In genomic region chr6:122545289-122545882, GRCm38 (mm10) we compare ENCODE assay signal across 21 mouse cellular contexts. TPM values are rescaled to one million over a fixed set of nuclear protein-coding genes. Genes with fewer than 3 reads are reported as not detected.
DNase-seq lines count a peak whose midpoint lies in the region; ATAC-seq and TF ChIP-seq lines count a peak whose summit lies in the region.
"Had no signal": no experiment of that assay in that cellular context is flagged by ENCODE, and none has a peak within 500 bp of the region (broad histone marks: within the 10 kb centered on the region; RNA-seq: fewer than 3 reads in every experiment).

No protein-coding gene starts in this region.

- 81% methylated on average over 9 of the region's 9 CpGs for WGBS in midbrain, embryonic 11.5 days
- WGBS in midbrain, embryonic 14.5 days, result 83% methylated on average over 9 of the region's 9 CpGs
- 26% methylated on average over 9 of the region's 9 CpGs for WGBS in limb, embryonic 13.5 days
- WGBS in intestine, embryonic 16.5 days, result 76% methylated on average over 9 of the region's 9 CpGs

- intact Hi-C loops in gastrocnemius, adult 2 months (cut with DNase I), result no loop called here

- H3K79me2 ChIP-seq in myocyte (ENCODE audit: control insufficient read depth, insufficient read depth), result no peaks in the 10 kb centered on the region

- H3K4me3 ChIP-seq in gastrocnemius, adult 2 months, result peak overlapping the region; percentile 17
- no peak overlapping the region for H3K4me3 ChIP-seq in midbrain, embryonic 11.5 days (ENCODE audit: low read depth, low read length)
- no peak overlapping the region for H3K4me3 ChIP-seq in midbrain, embryonic 14.5 days (replicated peaks; ENCODE audit: low read depth, low read length)
- no peak overlapping the region for H3K4me3 ChIP-seq in limb, embryonic 13.5 days
- no peak overlapping the region for H3K4me3 ChIP-seq in myocyte
- H3K4me3 ChIP-seq in intestine, embryonic 16.5 days (ENCODE audit: low read length), result no peak overlapping the region
- H3K4me3 ChIP-seq: forebrain, embryonic 15.5 days; hindbrain, embryonic 13.5 days; midbrain, embryonic 12.5 days had no signal

- H3K9me3 ChIP-seq in midbrain, embryonic 11.5 days (ENCODE audit: control insufficient read depth, low read length), result no peaks in the 10 kb centered on the region
- no peaks in the 10 kb centered on the region for H3K9me3 ChIP-seq in midbrain, embryonic 14.5 days (ENCODE audit: control insufficient read depth, low read length)
- no peaks in the 10 kb centered on the region for H3K9me3 ChIP-seq in limb, embryonic 13.5 days
- no peaks in the 10 kb centered on the region for H3K9me3 ChIP-seq in intestine, embryonic 16.5 days (ENCODE audit: control insufficient read depth, low read length)
- H3K9me3 ChIP-seq: forebrain, embryonic 15.5 days; hindbrain, embryonic 13.5 days; midbrain, embryonic 12.5 days had no signal

- no peak overlapping the region for H3K4me2 ChIP-seq in midbrain, embryonic 11.5 days
- no peak overlapping the region for H3K4me2 ChIP-seq in midbrain, embryonic 14.5 days (ENCODE audit: low read length)
- H3K4me2 ChIP-seq in limb, embryonic 13.5 days (replicated peaks), result peak overlapping the region; percentile 41
- H3K4me2 ChIP-seq in myocyte (ENCODE audit: low read depth), result peak overlapping the region; percentile 41
- H3K4me2 ChIP-seq in intestine, embryonic 16.5 days (ENCODE audit: low read depth, low read length), result no peak overlapping the region
- H3K4me2 ChIP-seq: forebrain, embryonic 15.5 days; hindbrain, embryonic 13.5 days; lung, embryonic 14.5 days; midbrain, embryonic 12.5 days had no signal

- H3K4me1 ChIP-seq in midbrain, embryonic 11.5 days (ENCODE audit: control insufficient read depth, insufficient read depth, low read length), result no peaks in the 10 kb centered on the region
- H3K4me1 ChIP-seq in midbrain, embryonic 14.5 days (ENCODE audit: control insufficient read depth, insufficient read depth, low read length), result no peaks in the 10 kb centered on the region
- H3K4me1 ChIP-seq in limb, embryonic 13.5 days, result peaks cover 22% of the 10 kb centered on the region
- H3K4me1 ChIP-seq in intestine, embryonic 16.5 days (ENCODE audit: control insufficient read depth, insufficient read depth, low read length), result no peaks in the 10 kb centered on the region
- H3K4me1 ChIP-seq: forebrain, embryonic 15.5 days; hindbrain, embryonic 13.5 days; midbrain, embryonic 12.5 days had no signal

- H3K9ac ChIP-seq in midbrain, embryonic 11.5 days (ENCODE audit: low read length), result no peak overlapping the region
- no peak overlapping the region for H3K9ac ChIP-seq in midbrain, embryonic 14.5 days (replicated peaks; ENCODE audit: low read length)
- no peak overlapping the region for H3K9ac ChIP-seq in limb, embryonic 13.5 days
- no peak overlapping the region for H3K9ac ChIP-seq in intestine, embryonic 16.5 days (ENCODE audit: low read depth, low read length)
- H3K9ac ChIP-seq: forebrain, embryonic 15.5 days; hindbrain, embryonic 13.5 days; lung, embryonic 14.5 days; midbrain, embryonic 12.5 days had no signal

- TF ChIP-seq POLR2A in myocyte (IDR thresholded peaks at IDR 0.05; ENCODE audit: insufficient read length, low read depth), result no peak

- no peak overlapping the region for H3ac ChIP-seq in myocyte (ENCODE audit: control insufficient read depth, insufficient read length)

- H3K27ac ChIP-seq in gastrocnemius, adult 2 months, result peak overlapping the region; percentile 46; the same call in 1 of the 2 replicates
- H3K27ac ChIP-seq in midbrain, embryonic 11.5 days (ENCODE audit: low read depth, low read length), result no peak overlapping the region
- H3K27ac ChIP-seq in midbrain, embryonic 14.5 days (replicated peaks; ENCODE audit: low read depth, low read length), result no peak overlapping the region
- peak overlapping the region; percentile 75 for H3K27ac ChIP-seq in limb, embryonic 13.5 days
- H3K27ac ChIP-seq in intestine, embryonic 16.5 days (ENCODE audit: low read length), result no peak overlapping the region
- H3K27ac ChIP-seq: forebrain, embryonic 15.5 days; hindbrain, embryonic 13.5 days; midbrain, embryonic 12.5 days had no signal

- ATAC-seq in midbrain, embryonic 11.5 days (ENCODE audit: low FRiP score), result no peak
- ATAC-seq in midbrain, embryonic 14.5 days (ENCODE audit: low FRiP score, low TSS enrichment), result no peak
- peak; percentile 62 for ATAC-seq in limb, embryonic 13.5 days (ENCODE audit: low FRiP score, low read depth)
- ATAC-seq in intestine, embryonic 16.5 days, result no peak
- ATAC-seq: forebrain, embryonic 15.5 days had no signal

- H3K27me3 ChIP-seq in midbrain, embryonic 11.5 days (ENCODE audit: control insufficient read depth, insufficient read depth, low read length), result no peaks in the 10 kb centered on the region
- no peaks in the 10 kb centered on the region for H3K27me3 ChIP-seq in midbrain, embryonic 14.5 days (ENCODE audit: control insufficient read depth, insufficient read depth, low read length)
- H3K27me3 ChIP-seq in limb, embryonic 13.5 days, result no peaks in the 10 kb centered on the region
- H3K27me3 ChIP-seq in myocyte (ENCODE audit: control insufficient read depth, insufficient read depth, insufficient read length), result no peaks in the 10 kb centered on the region
- H3K27me3 ChIP-seq in intestine, embryonic 16.5 days (replicated peaks; ENCODE audit: control insufficient read depth, insufficient read depth, low read length), result no peaks in the 10 kb centered on the region
- H3K27me3 ChIP-seq: forebrain, embryonic 15.5 days; hindbrain, embryonic 13.5 days; midbrain, embryonic 12.5 days had no signal

- no peak for TF ChIP-seq CTCF in gastrocnemius, adult 2 months (IDR thresholded peaks at IDR 0.05)

- DNase-seq in gastrocnemius, adult 2 months, result no peak
- DNase-seq in gastrocnemius, postnatal 10 days, result no peak
- peak; percentile 75 for DNase-seq in midbrain, embryonic 11.5 days (ENCODE audit: low spot score, missing footprints)
- DNase-seq in midbrain, embryonic 14.5 days, result no peak
- no peak for DNase-seq in neural tube, embryonic 10.5 days (ENCODE audit: extremely low spot score, low spot score)
- DNase-seq: cerebellum, adult 11 months; cerebellum, postnatal 14 days; lung, embryonic 14.5 days had no signal

- H3K36me3 ChIP-seq in midbrain, embryonic 11.5 days (ENCODE audit: control insufficient read depth, insufficient read depth, low read length), result no peaks in the 10 kb centered on the region
- no peaks in the 10 kb centered on the region for H3K36me3 ChIP-seq in midbrain, embryonic 14.5 days (ENCODE audit: control insufficient read depth, insufficient read depth, low read length)
- H3K36me3 ChIP-seq in limb, embryonic 13.5 days, result no peaks in the 10 kb centered on the region
- no peaks in the 10 kb centered on the region for H3K36me3 ChIP-seq in myocyte (ENCODE audit: control insufficient read depth, insufficient read depth)
- no peaks in the 10 kb centered on the region for H3K36me3 ChIP-seq in intestine, embryonic 16.5 days (ENCODE audit: control insufficient read depth, insufficient read depth, low read length)
- H3K36me3 ChIP-seq: forebrain, embryonic 15.5 days; hindbrain, embryonic 13.5 days; midbrain, embryonic 12.5 days had no signal

TF ChIP-seq in myocyte, 11 proteins besides CTCF, POLR2A, EP300 and RAD21:
- TF ChIP-seq E2F4 (IDR thresholded peaks at IDR 0.05; ENCODE audit: insufficient read depth), result no peak
- TF ChIP-seq MYOG (IDR thresholded peaks at IDR 0.05; ENCODE audit: control insufficient read depth in 1 of 3, insufficient read depth in 1 of 3, insufficient read length in 2 of 3, low read depth in 2 of 3), result no peak
- TF ChIP-seq CEBPB (IDR thresholded peaks at IDR 0.05; ENCODE audit: insufficient read depth, poor library complexity, severe bottlenecking), result peak; percentile 74; the same call in 1 of the 2 replicates

RNA-seq across cellular contexts. Expression of gene Aicda, which starts 8.2 kb away (rescaled TPM):
- not detected for total RNA-seq in gastrocnemius, adult 2 months (2021)
- not detected for total RNA-seq in gastrocnemius, postnatal 10 days (2021)
- not detected in 2 replicates for polyA plus RNA-seq in midbrain, embryonic 11.5 days (2014; fragmentation: Nextera tagmentation; extraction: Ambion mirVana)
- polyA plus RNA-seq in midbrain, embryonic 14.5 days (2014; fragmentation: Nextera tagmentation; extraction: Ambion mirVana), result 0.81 and 0.95 TPM in 2 replicates
- 0.32 and 0.43 TPM in 2 replicates for polyA plus RNA-seq in limb, embryonic 13.5 days (2015; fragmentation: Nextera tagmentation; extraction: Ambion mirVana)
- not detected for polyA plus RNA-seq in myocyte (2012; fragmentation: generic; extraction: Trizol)
- not detected in 2 replicates for polyA plus RNA-seq in intestine, embryonic 16.5 days (2015; fragmentation: Nextera tagmentation; extraction: Ambion mirVana)
- total RNA-seq: adrenal gland, postnatal 4 days; left cerebral cortex, adult 8-10 months; liver, adult 2 months had no signal
- polyA plus RNA-seq: heart, postnatal 0 days; kidney, embryonic 16.5 days; liver, adult 2 months; lung, embryonic 14.5 days; midbrain, embryonic 12.5 days; urinary bladder, adult 2 months had no signal

RNA-seq across cellular contexts. Expression of gene Mfap5, which starts 39.7 kb away (rescaled TPM):
- total RNA-seq in gastrocnemius, adult 2 months (2021), result 10 to 100 TPM; 24.3 to 35.4 TPM
- 100 to 1,000 TPM; 115 to 141 TPM for total RNA-seq in gastrocnemius, postnatal 10 days (2021)
- 0.75 and 0.77 TPM in 2 replicates for polyA plus RNA-seq in midbrain, embryonic 11.5 days (2014; fragmentation: Nextera tagmentation; extraction: Ambion mirVana)
- polyA plus RNA-seq in midbrain, embryonic 14.5 days (2014; fragmentation: Nextera tagmentation; extraction: Ambion mirVana), result 1.0 and 1.6 TPM in 2 replicates
- 6.6 and 6.8 TPM in 2 replicates for polyA plus RNA-seq in limb, embryonic 13.5 days (2015; fragmentation: Nextera tagmentation; extraction: Ambion mirVana)
- polyA plus RNA-seq in myocyte (2012; fragmentation: generic; extraction: Trizol), result 0.98 TPM
- polyA plus RNA-seq in intestine, embryonic 16.5 days (2015; fragmentation: Nextera tagmentation; extraction: Ambion mirVana), result 8.8 and 9.2 TPM in 2 replicates
- polyA plus RNA-seq: liver, adult 2 months had no signal

RNA-seq across cellular contexts. Expression of gene Rimklb, which starts 46.8 kb away (rescaled TPM):
- under 1 TPM in 1 of 2 experiments, not detected in 1; 0.99 TPM for total RNA-seq in gastrocnemius, adult 2 months (2021)
- total RNA-seq in gastrocnemius, postnatal 10 days (2021), result 1 to 10 TPM; 2.1 to 2.6 TPM
- polyA plus RNA-seq in midbrain, embryonic 11.5 days (2014; fragmentation: Nextera tagmentation; extraction: Ambion mirVana), result 67.4 and 70.1 TPM in 2 replicates
- polyA plus RNA-seq in midbrain, embryonic 14.5 days (2014; fragmentation: Nextera tagmentation; extraction: Ambion mirVana), result 109 and 133 TPM in 2 replicates
- polyA plus RNA-seq in limb, embryonic 13.5 days (2015; fragmentation: Nextera tagmentation; extraction: Ambion mirVana), result 36.1 and 38.8 TPM in 2 replicates
- polyA plus RNA-seq in myocyte (2012; fragmentation: generic; extraction: Trizol), result not detected
- 3.5 and 3.7 TPM in 2 replicates for polyA plus RNA-seq in intestine, embryonic 16.5 days (2015; fragmentation: Nextera tagmentation; extraction: Ambion mirVana)
- total RNA-seq: liver, adult 2 months had no signal
- polyA plus RNA-seq: liver, adult 2 months; small intestine, adult 2 months had no signal

RNA-seq across cellular contexts. Expression of gene Apobec1, which starts 56.9 kb away (rescaled TPM):
- 1 to 10 TPM; 1.8 to 2.0 TPM for total RNA-seq in gastrocnemius, adult 2 months (2021)
- total RNA-seq in gastrocnemius, postnatal 10 days (2021), result 1 to 10 TPM; 2.3 to 4.3 TPM
- polyA plus RNA-seq in midbrain, embryonic 11.5 days (2014; fragmentation: Nextera tagmentation; extraction: Ambion mirVana), result 2.0 and 2.5 TPM in 2 replicates
- polyA plus RNA-seq in midbrain, embryonic 14.5 days (2014; fragmentation: Nextera tagmentation; extraction: Ambion mirVana), result 0.31 and 1.6 TPM in 2 replicates
- 2.4 and 3.7 TPM in 2 replicates for polyA plus RNA-seq in limb, embryonic 13.5 days (2015; fragmentation: Nextera tagmentation; extraction: Ambion mirVana)
- polyA plus RNA-seq in myocyte (2012; fragmentation: generic; extraction: Trizol), result 10.5 TPM
- 9.1 and 12.5 TPM in 2 replicates for polyA plus RNA-seq in intestine, embryonic 16.5 days (2015; fragmentation: Nextera tagmentation; extraction: Ambion mirVana)

Comparison
In these comparisons a context has a peak if more than half of its experiments do, and no peak if none do; other contexts are left out.
1. H3K27ac ChIP-seq: peak in gastrocnemius, adult 2 months (single experiment) and limb, embryonic 13.5 days (single experiment); none in midbrain, embryonic 11.5 days (single experiment), midbrain, embryonic 14.5 days (single experiment) and intestine, embryonic 16.5 days (single experiment).
2. H3K4me2 ChIP-seq: peak in limb, embryonic 13.5 days (single experiment) and myocyte (single experiment); none in midbrain, embryonic 11.5 days (single experiment), midbrain, embryonic 14.5 days (single experiment) and intestine, embryonic 16.5 days (single experiment).